Mouse (Mus musculus) ES-E14 (cell line): Measurements from ENCODE around the gene Cdk17. TPM values are rescaled to one million over a fixed set of nuclear protein-coding genes. Genes with fewer than 3 reads are reported as not detected.

Experiments used
- DNase-seq: peaks from one replicate; pipeline ENCODE4 v3.0.0-alpha.2; 2013; ENCODE audit warnings: low read depth, low spot score
- H3K27ac ChIP-seq: 2 replicates; pipeline ENCODE4 v1.5.1; 2012; ENCODE audit warnings: low read depth, mild to moderate bottlenecking, low read length, moderate library complexity, mixed read lengths; ENCODE audit not compliant: poor library complexity, insufficient read depth, severe bottlenecking
- H3K36me3 ChIP-seq: 2 replicates; pipeline ENCODE4 v1.6.1; 2012; ENCODE audit warnings: mild to moderate bottlenecking, low read length, moderate library complexity, mixed read lengths; ENCODE audit not compliant: control insufficient read depth, poor library complexity, insufficient read depth, severe bottlenecking
- H3K4me1 ChIP-seq, 2 experiments: fragments of 150-350 bp in 1 of 2; sonication (generic) in 1 of 2; 2 replicates each; pipeline ENCODE4 v1.6.1; 2012; ENCODE audit warnings: low read length in 2 of 2, mild to moderate bottlenecking in 1 of 2, mixed read lengths in 1 of 2; ENCODE audit not compliant: control insufficient read depth in 2 of 2, insufficient read depth in 2 of 2, poor library complexity in 1 of 2
- H3K4me3 ChIP-seq, 2 experiments: fragments of 150-350 bp in 1 of 2; sonication (generic) in 1 of 2; 2 replicates each; pipeline ENCODE4 v1.5.1; 2012; ENCODE audit warnings: low read length in 2 of 2, low read depth in 1 of 2, mild to moderate bottlenecking in 1 of 2, mixed read lengths in 1 of 2; ENCODE audit not compliant: insufficient read depth in 1 of 2, poor library complexity in 1 of 2, severe bottlenecking in 1 of 2
- H3K9ac ChIP-seq: 2 replicates; pipeline ENCODE4 v1.6.1; 2012; ENCODE audit warnings: low read depth, mild to moderate bottlenecking, low read length, mixed read lengths; ENCODE audit not compliant: poor library complexity, insufficient read depth, severe bottlenecking
- H3K9me3 ChIP-seq: fragments of 150-350 bp; sonication (generic); 2 replicates; pipeline ENCODE4 v1.6.1; 2012; ENCODE audit warnings: low read depth, mild to moderate bottlenecking, low read length; ENCODE audit not compliant: control insufficient read depth, insufficient read depth
- CHD2 ChIP-seq: IDR thresholded peaks from 2 replicates; pipeline ENCODE4 v1.6.1; 2014; ENCODE audit warnings: mild to moderate bottlenecking, low read depth, low read length, inconsistent platforms
- HCFC1 ChIP-seq: IDR thresholded peaks from 2 replicates; pipeline ENCODE4 v1.6.1; 2012; ENCODE audit warnings: low read length, inconsistent platforms, borderline replicate concordance; ENCODE audit not compliant: insufficient read depth
- MAFK ChIP-seq: IDR thresholded peaks from 2 replicates; pipeline ENCODE4 v1.6.1; 2014; ENCODE audit warnings: mild to moderate bottlenecking, low read depth, low read length, inconsistent platforms; ENCODE audit not compliant: insufficient read depth
- ZC3H11A ChIP-seq: IDR thresholded peaks from 2 replicates; pipeline ENCODE4 v1.6.1; 2012; ENCODE audit warnings: low read depth, mild to moderate bottlenecking, inconsistent platforms, low read length, borderline replicate concordance
- ZNF384 ChIP-seq: IDR thresholded peaks from 2 replicates; pipeline ENCODE4 v1.6.1; 2012; ENCODE audit warnings: low read depth, low read length, inconsistent platforms
- in situ Hi-C, 2 experiments: fragments of 600-800 bp; cut with MboI; formaldehyde crosslinking; loops; one replicate each; pipeline ENCODE4 v1.15.1; 2025; ENCODE audit warnings: low sequenced_read_pairs in 2 of 2, inconsistent platforms in 1 of 2; ENCODE audit not compliant: unreplicated experiment in 2 of 2
- total RNA-seq: library from RNA; depleted of rRNA; stranded (reverse); fragments of 300-350 nt; gene quantifications from 2 replicates; pipeline ENCODE4 v1.2.3, GENCODE M21; 2012

Cdk17 gene
- total RNA-seq, 1 experiment, result 28.0 TPM

- Histone ChIP-seq H3K9me3 (no peaks in the 10 kb centered on the region), H3K9ac (no peak overlapping the region), H3K27ac (no peak overlapping the region), H3K4me1 (no peaks in the 10 kb centered on the region), H3K36me3 (no peaks in the 10 kb centered on the region), H3K4me3 (no peak overlapping the region)
- DNase-seq, result no peak
- no peak for TF ChIP-seq MAFK
- no peak for TF ChIP-seq CHD2
- no peak for TF ChIP-seq ZC3H11A
- TF ChIP-seq HCFC1, result no peak
- in situ Hi-C loops, result no loop called here
These were observed 38.1 kb upstream of the Cdk17 start for GRCm38 (mm10) chr10:93122399-93123184.

DNA sequence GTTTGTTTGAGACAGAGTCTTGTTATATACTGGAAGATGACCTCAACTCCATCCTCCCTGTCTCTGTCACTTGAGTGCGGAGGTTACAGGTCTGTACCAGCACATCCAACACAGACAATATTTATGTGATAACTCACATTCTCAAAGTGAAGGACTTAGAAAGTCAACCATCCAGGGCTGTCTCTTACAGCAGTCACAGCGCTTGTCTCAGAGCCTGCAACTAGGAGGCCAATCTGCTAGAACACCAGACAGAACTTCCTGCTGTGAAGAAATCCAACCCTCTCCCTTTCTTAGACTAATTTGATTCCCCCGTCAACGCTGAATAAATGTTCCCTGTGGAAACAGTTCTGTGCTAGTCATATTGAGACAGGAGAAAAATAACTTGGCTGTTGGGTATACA is 37.4 kb upstream of the Cdk17 start:
- no peak overlapping the region for H3K4me3 ChIP-seq
- in situ Hi-C loops, result no loop called here
- H3K9me3 ChIP-seq, result no peaks in the 10 kb centered on the region
- TF ChIP-seq HCFC1 (no peak), CHD2 (no peak), MAFK (no peak), ZNF384 (no peak), ZC3H11A (no peak)
- no peaks in the 10 kb centered on the region for H3K36me3 ChIP-seq
- no peak for DNase-seq
- no peak overlapping the region for H3K27ac ChIP-seq
- no peak overlapping the region for H3K9ac ChIP-seq
- no peaks in the 10 kb centered on the region for H3K4me1 ChIP-seq

GRCm38 (mm10) chr10:93123957-93124613 is 36.6 kb upstream of the Cdk17 start:
- Histone ChIP-seq H3K9me3 (no peaks in the 10 kb centered on the region), H3K4me3 (no peak overlapping the region), H3K27ac (no peak overlapping the region), H3K36me3 (no peaks in the 10 kb centered on the region), H3K4me1 (no peaks in the 10 kb centered on the region), H3K9ac (no peak overlapping the region; the same call in 1 of the 2 replicates)
- in situ Hi-C loops, result no loop called here
- no peak for DNase-seq
- TF ChIP-seq HCFC1 (no peak), ZC3H11A (no peak), CHD2 (no peak), MAFK (no peak), ZNF384 (no peak)

GRCm38 (mm10) chr10:93126025-93126424 is 34.6 kb upstream of the Cdk17 start:
- no peaks in the 10 kb centered on the region for H3K36me3 ChIP-seq
- no peak for TF ChIP-seq HCFC1
- TF ChIP-seq CHD2, result no peak
- TF ChIP-seq ZC3H11A, result no peak
- TF ChIP-seq MAFK, result no peak
- TF ChIP-seq ZNF384, result no peak
- no peak overlapping the region for H3K4me3 ChIP-seq
- no peaks in the 10 kb centered on the region for H3K9me3 ChIP-seq
- H3K4me1 ChIP-seq, result no peaks in the 10 kb centered on the region
- H3K27ac ChIP-seq, result no peak overlapping the region
- in situ Hi-C loops, result no loop called here
- H3K9ac ChIP-seq, result no peak overlapping the region
- no peak for DNase-seq
